Mouse (Mus musculus): ENCODE data around the gene Prrc2b.

The Prrc2b gene

GRCm38 (mm10) chr2:32137667-32138266, 13.1 kb upstream of the Prrc2b start:
- peak; percentile 98 to 99 for DNase-seq

GRCm38 (mm10) chr2:32139377-32139776, 11.5 kb upstream of the Prrc2b start:
- no peak for DNase-seq

- no peak for DNase-seq
Measured at GRCm38 (mm10) chr2:32140498-32140934, 10.4 kb upstream of the Prrc2b start.

- no peak for DNase-seq
Measured at GRCm38 (mm10) chr2:32141602-32142001, 9.3 kb upstream of the Prrc2b start.

GRCm38 (mm10) chr2:32142368-32142767, 8.5 kb upstream of the Prrc2b start:
- no peak for DNase-seq

- DNase-seq, result no peak
Measured at GRCm38 (mm10) chr2:32144633-32145032, 6.2 kb upstream of the Prrc2b start.

- no peak for DNase-seq
Measured at GRCm38 (mm10) chr2:32146617-32147162, 4.2 kb upstream of the Prrc2b start.

GRCm38 (mm10) chr2:32150135-32150534, 747 bp upstream of the Prrc2b start:
- peak in 1 of 2 experiments; percentile 53 for DNase-seq

GRCm38 (mm10) chr2:32150562-32150923, 339 bp upstream of the Prrc2b start:
- no peak for DNase-seq

- DNase-seq, result peak; percentile 63 to 68
Measured at GRCm38 (mm10) chr2:32151660-32152366, 931 bp downstream of the Prrc2b start.

- DNase-seq, result no peak
Measured at GRCm38 (mm10) chr2:32152367-32153034, 1.6 kb downstream of the Prrc2b start.

GRCm38 (mm10) chr2:32153041-32153790, 2.3 kb downstream of the Prrc2b start:
- DNase-seq, result peak; percentile 48 to 59

GRCm38 (mm10) chr2:32153791-32154119, 2.9 kb downstream of the Prrc2b start:
- no peak for DNase-seq

GRCm38 (mm10) chr2:32154334-32154997, 3.6 kb downstream of the Prrc2b start:
- DNase-seq, result no peak

- DNase-seq, result peak in 1 of 2 experiments; percentile 49
Measured at GRCm38 (mm10) chr2:32154998-32155541, 4.2 kb downstream of the Prrc2b start.

GRCm38 (mm10) chr2:32155614-32156013, 4.7 kb downstream of the Prrc2b start:
- DNase-seq, result no peak

GRCm38 (mm10) chr2:32156645-32157044, 5.8 kb downstream of the Prrc2b start:
- no peak for DNase-seq

- DNase-seq, result no peak
Measured at GRCm38 (mm10) chr2:32157328-32157727, 6.4 kb downstream of the Prrc2b start.

- DNase-seq, result peak in 1 of 2 experiments; percentile 63
Measured at GRCm38 (mm10) chr2:32158616-32159239, 7.8 kb downstream of the Prrc2b start.

- DNase-seq, result no peak
Measured at GRCm38 (mm10) chr2:32160525-32160924, 9.6 kb downstream of the Prrc2b start.

- peak in 1 of 2 experiments; percentile 72 for DNase-seq
Measured at GRCm38 (mm10) chr2:32160967-32161366, 10.1 kb downstream of the Prrc2b start.

GRCm38 (mm10) chr2:32162102-32162501, 11.2 kb downstream of the Prrc2b start:
- no peak for DNase-seq

Measured in cerebellum, postnatal 14 days (tissue).